Mouse (Mus musculus) lung, postnatal 4 days (tissue): ENCODE data around the gene Ptpn7.
"Not testable (repeated sequence)": the region's sequence is repeated elsewhere in the genome, so short reads cannot be mapped to it uniquely, and the experiment has no call there.

Experiments
- DNase-seq, 2 experiments: peaks; one replicate each; pipeline ENCODE4 v3.0.0; 2021

The Ptpn7 gene

DNA sequence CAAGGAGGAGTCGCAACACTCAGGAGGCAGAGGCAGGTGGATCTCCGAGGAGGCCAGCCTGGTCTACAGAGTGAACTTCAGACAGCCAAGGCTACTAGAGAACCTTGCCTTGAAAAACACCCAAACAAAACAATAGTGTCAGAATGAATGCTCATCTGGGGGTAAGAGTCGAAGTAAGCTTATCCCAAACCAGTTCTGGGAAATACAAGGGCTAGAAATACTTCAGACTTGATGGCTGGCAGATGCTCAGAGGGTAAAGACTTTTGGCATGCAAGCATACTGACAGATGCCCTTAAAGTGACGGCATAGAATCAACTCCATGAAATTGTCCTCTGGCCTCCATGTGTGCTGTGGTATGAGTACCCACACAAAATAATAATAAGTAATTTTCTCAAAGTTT lies 56.7 kb downstream of the Ptpn7 start:
- no peak for DNase-seq

DNA sequence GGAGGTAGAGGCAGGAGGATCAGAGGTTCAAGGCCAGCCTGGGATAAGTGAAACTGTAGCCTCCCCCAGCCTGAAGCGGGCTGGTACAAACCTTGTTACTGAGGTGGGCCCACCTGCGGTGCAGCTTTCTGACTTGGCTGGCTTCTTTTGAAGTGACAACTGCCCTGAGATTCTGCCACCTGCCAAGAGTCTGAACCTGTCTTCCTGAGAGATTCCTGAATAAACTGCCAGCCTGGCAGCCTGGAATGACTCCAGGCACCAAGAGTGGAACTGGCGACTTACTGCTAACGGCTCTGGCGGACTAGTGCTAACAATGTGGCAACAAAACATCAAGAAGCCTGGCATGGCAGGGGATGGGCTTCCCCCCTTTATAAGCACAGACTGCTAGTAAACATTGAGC lies 61.8 kb downstream of the Ptpn7 start:
- DNase-seq, result not testable (repeated sequence)
